Mouse (Mus musculus): ENCODE data around the gene Atxn1l. TPM values are rescaled to one million over a fixed set of nuclear protein-coding genes. Genes with fewer than 3 reads are reported as not detected.

Gene Atxn1l
- total RNA-seq, 2 experiments from 2014 or later, result 20.4 to 21.9 TPM

DNA sequence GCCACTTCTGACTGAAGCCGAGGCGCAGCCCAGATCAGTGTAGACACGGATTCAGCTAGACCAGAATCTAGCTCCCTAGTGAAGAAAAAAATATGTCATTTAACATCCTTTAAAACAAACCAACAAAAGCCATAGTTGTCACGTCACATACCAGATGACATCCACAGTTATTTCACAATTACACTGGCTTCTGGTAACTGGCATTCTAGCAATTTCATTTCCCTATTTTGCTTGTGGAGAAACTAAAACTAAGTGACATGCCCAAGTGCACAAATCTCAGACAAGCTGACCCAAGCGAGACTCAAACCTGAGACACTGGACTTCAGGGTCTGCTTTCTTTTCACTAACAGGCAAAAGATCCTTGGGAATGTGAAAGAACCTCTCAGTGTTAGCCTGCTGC is 55.4 kb downstream of the Atxn1l start:
- DNase-seq, result no peak
- intact Hi-C loops (cut with DNase I), result no loop called here
- Histone ChIP-seq H3K4me3 (no peak overlapping the region), H3K27ac (no peak overlapping the region)
- TF ChIP-seq CTCF (IDR thresholded peaks at IDR 0.05), result no peak

GRCm38 (mm10) chr8:109681535-109681934 is 56.0 kb downstream of the Atxn1l start:
- Histone ChIP-seq H3K4me3 (no peak overlapping the region), H3K27ac (no peak overlapping the region)
- intact Hi-C loops (cut with DNase I), result no loop called here
- no peak for TF ChIP-seq CTCF (IDR thresholded peaks at IDR 0.05)
- DNase-seq, result no peak

Other genes with a start within 250 kb of the Atxn1l start
- not detected for gene Pmfbp1, start 243.7 kb downstream of the Atxn1l start, total RNA-seq (2021)
- gene Dhx38, start 171.9 kb downstream of the Atxn1l start, total RNA-seq (2021), result 10 to 100 TPM; 11.1 to 11.9 TPM
- gene Txnl4b, start 171.8 kb downstream of the Atxn1l start, total RNA-seq (2021), result 1 to 10 TPM; 7.3 to 7.6 TPM
- gene Hp, start 158.6 kb downstream of the Atxn1l start, total RNA-seq (2021), result 1 to 10 TPM; 1.6 to 7.0 TPM
- gene Dhodh, start 129.1 kb downstream of the Atxn1l start, total RNA-seq (2021), result 10 to 100 TPM; 10.5 to 14.6 TPM
- under 1 TPM in 1 of 2 experiments, not detected in 1; 0.06 TPM for gene Pkd1l3, start 123.2 kb downstream of the Atxn1l start, total RNA-seq (2021)
- 10 to 100 TPM; 31.6 to 34.1 TPM for gene Ist1, start 44.5 kb downstream of the Atxn1l start, total RNA-seq (2021)
- gene Zfp821, start 32.2 kb downstream of the Atxn1l start, total RNA-seq (2021), result 1 to 10 TPM; 5.8 to 6.0 TPM
- gene Ap1g1, start 40.8 kb upstream of the Atxn1l start, total RNA-seq (2021), result 10 to 100 TPM; 39.9 to 40.0 TPM
- 1 to 10 TPM; 2.4 to 2.9 TPM for gene Phlpp2, start 130.8 kb upstream of the Atxn1l start, total RNA-seq (2021)
- not detected for gene Marveld3, start 224.5 kb upstream of the Atxn1l start, total RNA-seq (2021)

Data from gastrocnemius, adult 2 months (tissue).